Mouse (Mus musculus): ENCODE measurements around the gene Ces1g. TPM values are rescaled to one million over a fixed set of nuclear protein-coding genes. Genes with fewer than 3 reads are reported as not detected.

Ces1g gene
- 0.14 and 0.30 TPM in 2 replicates for polyA plus RNA-seq (2015; fragmentation: Nextera tagmentation; extraction: Ambion mirVana)

- H3K27ac ChIP-seq (ENCODE audit: low read length): no peak within 1 kb of the TSS
- H3K9me3 ChIP-seq (replicated peaks; ENCODE audit: control insufficient read depth, low read length): no peaks in the 10 kb centered on the region
- no peak within 1 kb of the TSS for H3K4me3 ChIP-seq (replicated peaks; ENCODE audit: low read length)
- no peaks in the 10 kb centered on the region for H3K36me3 ChIP-seq (ENCODE audit: control insufficient read depth, insufficient read depth, low read length)
- no peaks in the 10 kb centered on the region for H3K4me1 ChIP-seq (ENCODE audit: control insufficient read depth, insufficient read depth, low read length)
- H3K9ac ChIP-seq (ENCODE audit: low read length): no peak within 1 kb of the TSS
- no peaks in the 10 kb centered on the region for H3K27me3 ChIP-seq (ENCODE audit: control insufficient read depth, insufficient read depth, low read length)
- WGBS: 24% methylated on average over 3 of the region's 3 CpGs
- no peak for ATAC-seq (ENCODE audit: insufficient read depth, low FRiP score)
- no peak within 1 kb of the TSS for H3K4me2 ChIP-seq (ENCODE audit: low read depth, low read length)
These were observed at the start of gene Ces1g for GRCm38 (mm10) chr8:93337207-93337606. Gene Ces1g, minus strand, starts transcription at chr8:93337308.

- no peak for ATAC-seq (ENCODE audit: insufficient read depth, low FRiP score)
- no peaks in the 10 kb centered on the region for H3K4me1 ChIP-seq (ENCODE audit: control insufficient read depth, insufficient read depth, low read length)
- no peak within 1 kb of the TSS for H3K4me3 ChIP-seq (replicated peaks; ENCODE audit: low read length)
- 76% methylated on average over 4 of the region's 4 CpGs for WGBS
- H3K4me2 ChIP-seq (ENCODE audit: low read depth, low read length): no peak within 1 kb of the TSS
- no peaks in the 10 kb centered on the region for H3K36me3 ChIP-seq (ENCODE audit: control insufficient read depth, insufficient read depth, low read length)
- H3K27ac ChIP-seq (ENCODE audit: low read length): no peak within 1 kb of the TSS
- H3K9me3 ChIP-seq (replicated peaks; ENCODE audit: control insufficient read depth, low read length): no peaks in the 10 kb centered on the region
- H3K27me3 ChIP-seq (ENCODE audit: control insufficient read depth, insufficient read depth, low read length): no peaks in the 10 kb centered on the region
- H3K9ac ChIP-seq (ENCODE audit: low read length): no peak within 1 kb of the TSS
These were observed 42.5 kb upstream of the Ces1g start, which contains the start of gene Ces1h for GRCm38 (mm10) chr8:93379625-93380024. Gene Ces1h, minus strand, starts transcription at chr8:93379725.

GRCm38 (mm10) chr8:93369481-93369880 is 32.4 kb upstream of the Ces1g start:
- no peaks in the 10 kb centered on the region for H3K9me3 ChIP-seq (replicated peaks; ENCODE audit: control insufficient read depth, low read length)
- H3K27ac ChIP-seq (ENCODE audit: low read length): no peak overlapping the region
- H3K4me1 ChIP-seq (ENCODE audit: control insufficient read depth, insufficient read depth, low read length): no peaks in the 10 kb centered on the region
- WGBS: 45% methylated on average over 2 of the region's 2 CpGs
- no peak for ATAC-seq (ENCODE audit: insufficient read depth, low FRiP score)
- no peak overlapping the region for H3K4me2 ChIP-seq (ENCODE audit: low read depth, low read length)
- H3K27me3 ChIP-seq (ENCODE audit: control insufficient read depth, insufficient read depth, low read length): no peaks in the 10 kb centered on the region
- no peaks in the 10 kb centered on the region for H3K36me3 ChIP-seq (ENCODE audit: control insufficient read depth, insufficient read depth, low read length)
- no peak overlapping the region for H3K9ac ChIP-seq (ENCODE audit: low read length)
- no peak overlapping the region for H3K4me3 ChIP-seq (replicated peaks; ENCODE audit: low read length)

GRCm38 (mm10) chr8:93360113-93360512 is 23.0 kb upstream of the Ces1g start:
- H3K4me3 ChIP-seq (replicated peaks; ENCODE audit: low read length): no peak overlapping the region
- no peak overlapping the region for H3K27ac ChIP-seq (ENCODE audit: low read length)
- H3K9ac ChIP-seq (ENCODE audit: low read length): no peak overlapping the region
- no peaks in the 10 kb centered on the region for H3K4me1 ChIP-seq (ENCODE audit: control insufficient read depth, insufficient read depth, low read length)
- H3K9me3 ChIP-seq (replicated peaks; ENCODE audit: control insufficient read depth, low read length): no peaks in the 10 kb centered on the region
- no peaks in the 10 kb centered on the region for H3K36me3 ChIP-seq (ENCODE audit: control insufficient read depth, insufficient read depth, low read length)
- no peak for ATAC-seq (ENCODE audit: insufficient read depth, low FRiP score)
- H3K27me3 ChIP-seq (ENCODE audit: control insufficient read depth, insufficient read depth, low read length): no peaks in the 10 kb centered on the region
- no peak overlapping the region for H3K4me2 ChIP-seq (ENCODE audit: low read depth, low read length)

- no peaks in the 10 kb centered on the region for H3K27me3 ChIP-seq (ENCODE audit: control insufficient read depth, insufficient read depth, low read length)
- WGBS: 93% methylated on average over 2 of the region's 2 CpGs
- no peak for ATAC-seq (ENCODE audit: insufficient read depth, low FRiP score)
These were observed 2.4 kb upstream of the Ces1g start for GRCm38 (mm10) chr8:93339531-93339930.

GRCm38 (mm10) chr8:93332703-93333102 is 4.4 kb downstream of the Ces1g start:
- no peaks in the 10 kb centered on the region for H3K4me1 ChIP-seq (ENCODE audit: control insufficient read depth, insufficient read depth, low read length)
- no peaks in the 10 kb centered on the region for H3K36me3 ChIP-seq (ENCODE audit: control insufficient read depth, insufficient read depth, low read length)
- 44% methylated on average over 1 of the region's 1 CpGs for WGBS
- no peak overlapping the region for H3K9ac ChIP-seq (ENCODE audit: low read length)
- H3K9me3 ChIP-seq (replicated peaks; ENCODE audit: control insufficient read depth, low read length): no peaks in the 10 kb centered on the region
- H3K4me2 ChIP-seq (ENCODE audit: low read depth, low read length): no peak overlapping the region
- H3K4me3 ChIP-seq (replicated peaks; ENCODE audit: low read length): no peak overlapping the region
- H3K27ac ChIP-seq (ENCODE audit: low read length): peak overlapping the region; percentile 47
- peak; percentile 88 for ATAC-seq (ENCODE audit: insufficient read depth, low FRiP score)
- H3K27me3 ChIP-seq (ENCODE audit: control insufficient read depth, insufficient read depth, low read length): no peaks in the 10 kb centered on the region

More at GRCm38 (mm10) chr8:93339531-93339930, 2.4 kb upstream of the Ces1g start:
- Histone ChIP-seq H3K9me3 (replicated peaks; ENCODE audit: control insufficient read depth, low read length) (no peaks in the 10 kb centered on the region), H3K27ac (ENCODE audit: low read length) (no peak overlapping the region), H3K9ac (ENCODE audit: low read length) (no peak overlapping the region), H3K4me1 (ENCODE audit: control insufficient read depth, insufficient read depth, low read length) (no peaks in the 10 kb centered on the region), H3K36me3 (ENCODE audit: control insufficient read depth, insufficient read depth, low read length) (no peaks in the 10 kb centered on the region), H3K4me2 (ENCODE audit: low read depth, low read length) (no peak overlapping the region), H3K4me3 (replicated peaks; ENCODE audit: low read length) (no peak overlapping the region)

- ATAC-seq (ENCODE audit: insufficient read depth, low FRiP score): no peak
- no peak overlapping the region for H3K4me3 ChIP-seq (replicated peaks; ENCODE audit: low read length)
- 90% methylated on average over 2 of the region's 2 CpGs for WGBS
- no peaks in the 10 kb centered on the region for H3K36me3 ChIP-seq (ENCODE audit: control insufficient read depth, insufficient read depth, low read length)
- no peaks in the 10 kb centered on the region for H3K9me3 ChIP-seq (replicated peaks; ENCODE audit: control insufficient read depth, low read length)
- no peaks in the 10 kb centered on the region for H3K27me3 ChIP-seq (ENCODE audit: control insufficient read depth, insufficient read depth, low read length)
- H3K9ac ChIP-seq (ENCODE audit: low read length): no peak overlapping the region
- no peak overlapping the region for H3K27ac ChIP-seq (ENCODE audit: low read length)
- no peak overlapping the region for H3K4me2 ChIP-seq (ENCODE audit: low read depth, low read length)
- H3K4me1 ChIP-seq (ENCODE audit: control insufficient read depth, insufficient read depth, low read length): no peaks in the 10 kb centered on the region
These were observed 6.0 kb downstream of the Ces1g start for GRCm38 (mm10) chr8:93331151-93331550.

- ATAC-seq (ENCODE audit: insufficient read depth, low FRiP score): no peak
- 54% methylated on average over 2 of the region's 2 CpGs for WGBS
These were observed 12.0 kb downstream of the Ces1g start for GRCm38 (mm10) chr8:93325123-93325522.

GRCm38 (mm10) chr8:93317031-93317430 is 20.1 kb downstream of the Ces1g start:
- no peak overlapping the region for H3K27ac ChIP-seq (ENCODE audit: low read length)
- no peak overlapping the region for H3K4me3 ChIP-seq (replicated peaks; ENCODE audit: low read length)
- no peaks in the 10 kb centered on the region for H3K27me3 ChIP-seq (ENCODE audit: control insufficient read depth, insufficient read depth, low read length)
- no peak overlapping the region for H3K4me2 ChIP-seq (ENCODE audit: low read depth, low read length)
- no peak overlapping the region for H3K9ac ChIP-seq (ENCODE audit: low read length)
- H3K36me3 ChIP-seq (ENCODE audit: control insufficient read depth, insufficient read depth, low read length): no peaks in the 10 kb centered on the region
- no peaks in the 10 kb centered on the region for H3K9me3 ChIP-seq (replicated peaks; ENCODE audit: control insufficient read depth, low read length)
- 83% methylated on average over 2 of the region's 2 CpGs for WGBS
- H3K4me1 ChIP-seq (ENCODE audit: control insufficient read depth, insufficient read depth, low read length): no peaks in the 10 kb centered on the region
- no peak for ATAC-seq (ENCODE audit: insufficient read depth, low FRiP score)

More at GRCm38 (mm10) chr8:93325123-93325522, 12.0 kb downstream of the Ces1g start:
- Histone ChIP-seq H3K9me3 (replicated peaks; ENCODE audit: control insufficient read depth, low read length) (no peaks in the 10 kb centered on the region), H3K4me1 (ENCODE audit: control insufficient read depth, insufficient read depth, low read length) (no peaks in the 10 kb centered on the region), H3K4me3 (replicated peaks; ENCODE audit: low read length) (no peak overlapping the region), H3K27me3 (ENCODE audit: control insufficient read depth, insufficient read depth, low read length) (no peaks in the 10 kb centered on the region), H3K27ac (ENCODE audit: low read length) (no peak overlapping the region), H3K9ac (ENCODE audit: low read length) (no peak overlapping the region), H3K4me2 (ENCODE audit: low read depth, low read length) (no peak overlapping the region), H3K36me3 (ENCODE audit: control insufficient read depth, insufficient read depth, low read length) (no peaks in the 10 kb centered on the region)

- Histone ChIP-seq H3K9me3 (replicated peaks; ENCODE audit: control insufficient read depth, low read length) (no peaks in the 10 kb centered on the region), H3K36me3 (ENCODE audit: control insufficient read depth, insufficient read depth, low read length) (no peaks in the 10 kb centered on the region), H3K9ac (ENCODE audit: low read length) (no peak overlapping the region), H3K4me1 (ENCODE audit: control insufficient read depth, insufficient read depth, low read length) (no peaks in the 10 kb centered on the region), H3K4me2 (ENCODE audit: low read depth, low read length) (no peak overlapping the region), H3K27ac (ENCODE audit: low read length) (no peak overlapping the region), H3K4me3 (replicated peaks; ENCODE audit: low read length) (no peak overlapping the region), H3K27me3 (ENCODE audit: control insufficient read depth, insufficient read depth, low read length) (no peaks in the 10 kb centered on the region)
- no peak for ATAC-seq (ENCODE audit: insufficient read depth, low FRiP score)
- WGBS: 82% methylated on average over 2 of the region's 2 CpGs
These were observed 21.6 kb downstream of the Ces1g start for GRCm38 (mm10) chr8:93315557-93315956.
